Mouse (Mus musculus): ENCODE results near the gene Gusb. TPM values are rescaled to one million over a fixed set of nuclear protein-coding genes. Genes with fewer than 3 reads are reported as not detected.

Gusb gene
- polyA plus RNA-seq, 1 experiment = 22.6 TPM

- no peak overlapping the region for H3K4me3 ChIP-seq (replicated peaks; ENCODE audit: control insufficient read depth, low read depth, low read length)
- TF ChIP-seq POLR2A (IDR thresholded peaks at IDR 0.05; ENCODE audit: borderline replicate concordance, control insufficient read depth, low read depth, low read length) = no peak
- TF ChIP-seq CTCF (IDR thresholded peaks at IDR 0.05; ENCODE audit: control insufficient read depth, insufficient read depth, low read length) = no peak
- WGBS = 68% methylated on average over 5 of the region's 5 CpGs
- H3K4me1 ChIP-seq (ENCODE audit: control insufficient read depth, insufficient read depth, low read length) = no peaks in the 10 kb centered on the region; the same call in 1 of the 2 replicates
- H3K27ac ChIP-seq (ENCODE audit: control insufficient read depth, insufficient read depth, low read depth, low read length, poor library complexity) = no peak overlapping the region
These were observed 18.6 kb upstream of the Gusb start for GRCm38 (mm10) chr5:130021361-130021966.

DNA sequence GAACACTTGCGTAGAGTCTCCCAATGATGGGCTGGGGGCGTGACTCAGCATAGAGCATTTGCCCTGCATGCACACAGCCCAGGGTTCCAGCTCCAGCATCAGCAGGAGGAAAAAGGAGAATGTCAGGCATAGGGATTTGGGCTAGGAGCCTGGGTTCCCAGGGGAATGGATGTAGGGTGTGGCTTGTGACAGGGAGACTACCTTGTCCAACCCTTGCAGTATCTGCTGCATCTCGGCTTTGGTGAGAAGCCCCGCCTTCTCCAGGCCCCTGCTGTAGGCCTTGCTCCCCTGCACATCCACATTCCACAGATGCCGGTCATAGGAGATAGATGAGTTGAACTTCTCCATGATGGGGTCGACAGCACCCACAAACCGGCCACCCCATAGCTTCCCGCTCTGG lies 16.6 kb upstream of the Gusb start:
- TF ChIP-seq POLR2A (IDR thresholded peaks at IDR 0.05; ENCODE audit: borderline replicate concordance, control insufficient read depth, low read depth, low read length) (no peak), CTCF (IDR thresholded peaks at IDR 0.05; ENCODE audit: control insufficient read depth, insufficient read depth, low read length) (no peak)
- WGBS = 78% methylated on average over 8 of the region's 8 CpGs
- no peak overlapping the region for H3K27ac ChIP-seq (ENCODE audit: control insufficient read depth, insufficient read depth, low read depth, low read length, poor library complexity)
- no peak overlapping the region for H3K4me3 ChIP-seq (replicated peaks; ENCODE audit: control insufficient read depth, low read depth, low read length)
- H3K4me1 ChIP-seq (ENCODE audit: control insufficient read depth, insufficient read depth, low read length) = no peaks in the 10 kb centered on the region

DNA sequence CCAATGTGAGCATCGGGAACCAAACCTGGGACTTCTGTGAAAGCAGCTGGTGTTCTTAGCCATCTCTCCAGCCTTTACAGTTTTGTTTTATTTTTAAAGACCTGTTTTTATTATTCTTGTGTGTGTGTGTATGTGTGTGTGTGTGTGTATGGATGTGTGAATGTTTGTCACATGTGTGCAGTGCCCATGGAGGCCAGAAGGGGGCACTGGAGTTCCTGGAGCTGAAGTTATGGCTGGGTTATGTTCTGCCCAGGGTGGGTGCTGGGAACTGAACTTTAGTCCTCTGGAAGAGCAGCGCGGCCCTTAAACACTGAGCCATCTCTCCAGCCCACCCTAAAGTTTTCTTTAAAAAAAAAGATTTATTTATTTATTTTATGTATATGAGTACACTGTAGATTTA lies 12.3 kb upstream of the Gusb start:
- 91% methylated on average over 3 of the region's 3 CpGs for WGBS
- Histone ChIP-seq H3K27ac (ENCODE audit: control insufficient read depth, insufficient read depth, low read depth, low read length, poor library complexity) (no peak overlapping the region), H3K4me3 (replicated peaks; ENCODE audit: control insufficient read depth, low read depth, low read length) (no peak overlapping the region), H3K4me1 (ENCODE audit: control insufficient read depth, insufficient read depth, low read length) (no peaks in the 10 kb centered on the region)
- no peak for TF ChIP-seq CTCF (IDR thresholded peaks at IDR 0.05; ENCODE audit: control insufficient read depth, insufficient read depth, low read length)
- no peak for TF ChIP-seq POLR2A (IDR thresholded peaks at IDR 0.05; ENCODE audit: borderline replicate concordance, control insufficient read depth, low read depth, low read length)

DNA sequence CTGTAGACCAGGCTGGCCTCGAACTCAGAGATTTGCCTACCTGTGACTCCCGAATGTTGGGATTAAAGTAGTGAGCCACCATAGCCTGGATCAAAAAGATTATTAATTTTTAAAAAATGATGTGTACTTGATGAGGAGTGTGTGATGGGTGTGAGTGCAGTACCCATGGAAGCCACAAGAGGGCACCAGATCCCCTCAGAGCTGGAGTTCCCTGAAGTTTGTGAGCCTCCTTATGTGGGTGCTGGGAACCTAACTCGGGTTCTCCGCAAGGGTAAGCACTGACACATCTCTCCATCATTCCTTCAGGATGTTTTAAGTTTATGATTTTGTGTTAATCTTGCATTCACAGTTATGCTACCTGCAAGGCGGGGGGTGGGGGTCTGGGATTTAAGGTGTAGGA lies 8.1 kb upstream of the Gusb start:
- 91% methylated on average over 5 of the region's 5 CpGs for WGBS
- Histone ChIP-seq H3K4me1 (ENCODE audit: control insufficient read depth, insufficient read depth, low read length) (no peaks in the 10 kb centered on the region), H3K4me3 (replicated peaks; ENCODE audit: control insufficient read depth, low read depth, low read length) (no peak overlapping the region), H3K27ac (ENCODE audit: control insufficient read depth, insufficient read depth, low read depth, low read length, poor library complexity) (no peak overlapping the region)
- TF ChIP-seq CTCF (IDR thresholded peaks at IDR 0.05; ENCODE audit: control insufficient read depth, insufficient read depth, low read length) (peak; percentile 51), POLR2A (IDR thresholded peaks at IDR 0.05; ENCODE audit: borderline replicate concordance, control insufficient read depth, low read depth, low read length) (no peak)

- no peak for TF ChIP-seq CTCF (IDR thresholded peaks at IDR 0.05; ENCODE audit: control insufficient read depth, insufficient read depth, low read length)
- no peak for TF ChIP-seq POLR2A (IDR thresholded peaks at IDR 0.05; ENCODE audit: borderline replicate concordance, control insufficient read depth, low read depth, low read length)
- 87% methylated on average over 4 of the region's 4 CpGs for WGBS
These were observed 6.9 kb upstream of the Gusb start for GRCm38 (mm10) chr5:130009784-130010183.

GRCm38 (mm10) chr5:130008034-130008590 lies 5.3 kb upstream of the Gusb start:
- no peak for TF ChIP-seq POLR2A (IDR thresholded peaks at IDR 0.05; ENCODE audit: borderline replicate concordance, control insufficient read depth, low read depth, low read length)
- no peak for TF ChIP-seq CTCF (IDR thresholded peaks at IDR 0.05; ENCODE audit: control insufficient read depth, insufficient read depth, low read length)
- H3K4me1 ChIP-seq (ENCODE audit: control insufficient read depth, insufficient read depth, low read length) = peaks cover 1% of the 10 kb centered on the region; the same call in 1 of the 2 replicates
- H3K27ac ChIP-seq (ENCODE audit: control insufficient read depth, insufficient read depth, low read depth, low read length, poor library complexity) = no peak overlapping the region

More at GRCm38 (mm10) chr5:130009784-130010183, 6.9 kb upstream of the Gusb start:
- Histone ChIP-seq H3K27ac (ENCODE audit: control insufficient read depth, insufficient read depth, low read depth, low read length, poor library complexity) (no peak overlapping the region), H3K4me3 (replicated peaks; ENCODE audit: control insufficient read depth, low read depth, low read length) (no peak overlapping the region), H3K4me1 (ENCODE audit: control insufficient read depth, insufficient read depth, low read length) (no peaks in the 10 kb centered on the region)

DNA sequence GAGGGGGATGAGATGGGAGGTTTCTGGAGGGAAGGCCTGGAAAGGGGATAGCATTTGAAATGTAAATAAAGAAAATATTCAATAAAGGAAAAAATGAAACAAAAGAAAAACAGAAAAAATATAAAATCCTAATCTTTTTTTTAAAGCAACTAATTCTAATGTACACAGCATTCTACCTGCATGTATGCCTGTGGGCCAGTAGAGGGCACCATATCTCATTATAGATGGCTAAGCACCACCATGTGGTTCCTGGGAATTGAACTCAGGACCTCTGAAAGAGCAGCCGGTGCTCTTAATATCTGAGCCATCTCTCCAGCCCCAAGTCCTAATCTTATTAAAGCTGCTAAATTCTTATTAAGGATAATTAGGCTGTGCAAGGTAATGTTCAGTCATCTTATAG lies 4.5 kb upstream of the Gusb start:
- TF ChIP-seq CTCF (IDR thresholded peaks at IDR 0.05; ENCODE audit: control insufficient read depth, insufficient read depth, low read length) (0 out of 2 replicates have a peak, but pooled peaks have one; percentile 9), POLR2A (IDR thresholded peaks at IDR 0.05; ENCODE audit: borderline replicate concordance, control insufficient read depth, low read depth, low read length) (no peak)
- WGBS = 67% methylated on average over 1 of the region's 1 CpGs
- peaks cover 2% of the 10 kb centered on the region; the same call in 1 of the 2 replicates for H3K4me1 ChIP-seq (ENCODE audit: control insufficient read depth, insufficient read depth, low read length)
- no peak overlapping the region for H3K27ac ChIP-seq (ENCODE audit: control insufficient read depth, insufficient read depth, low read depth, low read length, poor library complexity)
- no peak overlapping the region for H3K4me3 ChIP-seq (replicated peaks; ENCODE audit: control insufficient read depth, low read depth, low read length)

More at GRCm38 (mm10) chr5:130008034-130008590, 5.3 kb upstream of the Gusb start:
- 83% methylated on average over 6 of the region's 6 CpGs for WGBS
- no peak overlapping the region for H3K4me3 ChIP-seq (replicated peaks; ENCODE audit: control insufficient read depth, low read depth, low read length)

GRCm38 (mm10) chr5:130003229-130003628 lies 380 bp upstream of the Gusb start:
- WGBS = 63% methylated on average over 7 of the region's 7 CpGs
- no peak overlapping the region for H3K4me3 ChIP-seq (replicated peaks; ENCODE audit: control insufficient read depth, low read depth, low read length)
- TF ChIP-seq CTCF (IDR thresholded peaks at IDR 0.05; ENCODE audit: control insufficient read depth, insufficient read depth, low read length) (no peak), POLR2A (IDR thresholded peaks at IDR 0.05; ENCODE audit: borderline replicate concordance, control insufficient read depth, low read depth, low read length) (no peak)
- H3K4me1 ChIP-seq (ENCODE audit: control insufficient read depth, insufficient read depth, low read length) = peaks cover 3% of the 10 kb centered on the region; the same call in 1 of the 2 replicates
- peak overlapping the region; percentile 91; the same call in 1 of the 2 replicates for H3K27ac ChIP-seq (ENCODE audit: control insufficient read depth, insufficient read depth, low read depth, low read length, poor library complexity)
